Mouse (Mus musculus) forebrain, embryonic 16.5 days (tissue): ENCODE measurements around the gene Sobp. TPM values are rescaled to one million over a fixed set of nuclear protein-coding genes. Genes with fewer than 3 reads are reported as not detected.

Experiments used
- polyA plus RNA-seq: library from polyadenylated mRNA; unstranded; fragments of >200 nt; fragmentation: Nextera tagmentation; extraction: Ambion mirVana; gene quantifications from 2 replicates; pipeline ENCODE4 v1.2.1, GENCODE M21; 2015

Sobp gene
- polyA plus RNA-seq, 1 experiment from 2014 or later: 15.1 TPM

Other genes with a start within 250 kb of the Sobp start
- gene 9030612E09Rik, start 174 bp upstream of the Sobp start, polyA plus RNA-seq: 2.4 and 2.5 TPM in 2 replicates
- gene Pdss2, start 47.0 kb upstream of the Sobp start, polyA plus RNA-seq: 15.7 and 17.7 TPM in 2 replicates